Mouse (Mus musculus): ENCODE data around the gene Nipal3. TPM values are rescaled to one million over a fixed set of nuclear protein-coding genes. Genes with fewer than 3 reads are reported as not detected.

Gene Nipal3
- polyA plus RNA-seq, 1 experiment from 2014 or later: 7.2 TPM

GRCm38 (mm10) chr4:135493691-135494520 is 932 bp downstream of the Nipal3 start:
- peaks cover 16% of the 10 kb centered on the region for H3K4me1 ChIP-seq (replicated peaks; ENCODE audit: control insufficient read depth, insufficient read depth, low read length)
- H3K9ac ChIP-seq: peak overlapping the region; percentile 60
- peak; percentile 52 for DNase-seq (ENCODE audit: low spot score)
- 1% methylated on average over 33 of the region's 33 CpGs for WGBS
- H3K4me2 ChIP-seq (replicated peaks): peak overlapping the region; percentile 67
- peaks cover 5% of the 10 kb centered on the region; the same call in 1 of the 2 replicates for H3K27me3 ChIP-seq (ENCODE audit: control insufficient read depth, insufficient read depth, low read length)
- no peak for ATAC-seq (ENCODE audit: low FRiP score)
- peak overlapping the region; percentile 51 for H3K4me3 ChIP-seq (replicated peaks; ENCODE audit: low read length)
- peaks cover 17% of the 10 kb centered on the region; the same call in 1 of the 2 replicates for H3K36me3 ChIP-seq (replicated peaks; ENCODE audit: control insufficient read depth, insufficient read depth)
- peak overlapping the region; percentile 53 for H3K27ac ChIP-seq
- no peaks in the 10 kb centered on the region for H3K9me3 ChIP-seq (ENCODE audit: control insufficient read depth, low read length)

GRCm38 (mm10) chr4:135493271-135493670 is 1.6 kb downstream of the Nipal3 start:
- Histone ChIP-seq H3K4me1 (replicated peaks; ENCODE audit: control insufficient read depth, insufficient read depth, low read length) (peaks cover 16% of the 10 kb centered on the region), H3K27me3 (ENCODE audit: control insufficient read depth, insufficient read depth, low read length) (peaks cover 5% of the 10 kb centered on the region; the same call in 1 of the 2 replicates), H3K4me2 (replicated peaks) (peak overlapping the region; percentile 67), H3K9ac (peak overlapping the region; percentile 60; the same call in 1 of the 2 replicates), H3K36me3 (replicated peaks; ENCODE audit: control insufficient read depth, insufficient read depth) (peaks cover 23% of the 10 kb centered on the region; the same call in 1 of the 2 replicates), H3K4me3 (replicated peaks; ENCODE audit: low read length) (peak overlapping the region; percentile 51), H3K27ac (peak overlapping the region; percentile 53; the same call in 1 of the 2 replicates), H3K9me3 (ENCODE audit: control insufficient read depth, low read length) (no peaks in the 10 kb centered on the region)
- ATAC-seq (ENCODE audit: low FRiP score) (no peak), DNase-seq (ENCODE audit: low spot score) (no peak)
- 52% methylated on average over 4 of the region's 4 CpGs for WGBS

GRCm38 (mm10) chr4:135489256-135489655 is 5.6 kb downstream of the Nipal3 start:
- Histone ChIP-seq H3K27me3 (ENCODE audit: control insufficient read depth, insufficient read depth, low read length) (no peaks in the 10 kb centered on the region), H3K9me3 (ENCODE audit: control insufficient read depth, low read length) (no peaks in the 10 kb centered on the region), H3K9ac (no peak overlapping the region), H3K4me2 (replicated peaks) (no peak overlapping the region), H3K36me3 (replicated peaks; ENCODE audit: control insufficient read depth, insufficient read depth) (peaks cover 26% of the 10 kb centered on the region; the same call in 1 of the 2 replicates), H3K4me1 (replicated peaks; ENCODE audit: control insufficient read depth, insufficient read depth, low read length) (peaks cover 7% of the 10 kb centered on the region), H3K4me3 (replicated peaks; ENCODE audit: low read length) (no peak overlapping the region), H3K27ac (no peak overlapping the region)
- 86% methylated on average over 7 of the region's 7 CpGs for WGBS
- no peak for ATAC-seq (ENCODE audit: low FRiP score)
- DNase-seq (ENCODE audit: low spot score): no peak

GRCm38 (mm10) chr4:135486352-135486751 is 8.5 kb downstream of the Nipal3 start:
- DNase-seq (ENCODE audit: low spot score) (no peak), ATAC-seq (ENCODE audit: low FRiP score) (no peak)
- Histone ChIP-seq H3K4me3 (replicated peaks; ENCODE audit: low read length) (no peak overlapping the region), H3K27ac (no peak overlapping the region), H3K9ac (no peak overlapping the region), H3K27me3 (ENCODE audit: control insufficient read depth, insufficient read depth, low read length) (no peaks in the 10 kb centered on the region), H3K36me3 (replicated peaks; ENCODE audit: control insufficient read depth, insufficient read depth) (peaks cover 34% of the 10 kb centered on the region), H3K9me3 (ENCODE audit: control insufficient read depth, low read length) (no peaks in the 10 kb centered on the region), H3K4me2 (replicated peaks) (no peak overlapping the region), H3K4me1 (replicated peaks; ENCODE audit: control insufficient read depth, insufficient read depth, low read length) (no peaks in the 10 kb centered on the region)
- WGBS: 88% methylated on average over 11 of the region's 11 CpGs

GRCm38 (mm10) chr4:135485086-135485485 is 9.8 kb downstream of the Nipal3 start:
- Histone ChIP-seq H3K36me3 (replicated peaks; ENCODE audit: control insufficient read depth, insufficient read depth) (peaks cover 31% of the 10 kb centered on the region), H3K4me3 (replicated peaks; ENCODE audit: low read length) (no peak overlapping the region), H3K9me3 (ENCODE audit: control insufficient read depth, low read length) (no peaks in the 10 kb centered on the region), H3K27ac (no peak overlapping the region), H3K9ac (no peak overlapping the region), H3K27me3 (ENCODE audit: control insufficient read depth, insufficient read depth, low read length) (no peaks in the 10 kb centered on the region), H3K4me1 (replicated peaks; ENCODE audit: control insufficient read depth, insufficient read depth, low read length) (no peaks in the 10 kb centered on the region), H3K4me2 (replicated peaks) (no peak overlapping the region)
- ATAC-seq (ENCODE audit: low FRiP score) (no peak), DNase-seq (ENCODE audit: low spot score) (no peak)
- 59% methylated on average over 10 of the region's 10 CpGs for WGBS

GRCm38 (mm10) chr4:135480370-135480769 is 14.5 kb downstream of the Nipal3 start:
- no peaks in the 10 kb centered on the region for H3K9me3 ChIP-seq (ENCODE audit: control insufficient read depth, low read length)
- DNase-seq (ENCODE audit: low spot score): no peak
- no peak overlapping the region for H3K4me3 ChIP-seq (replicated peaks; ENCODE audit: low read length)
- no peak overlapping the region for H3K27ac ChIP-seq
- H3K4me1 ChIP-seq (replicated peaks; ENCODE audit: control insufficient read depth, insufficient read depth, low read length): no peaks in the 10 kb centered on the region
- H3K9ac ChIP-seq: no peak overlapping the region
- H3K27me3 ChIP-seq (ENCODE audit: control insufficient read depth, insufficient read depth, low read length): no peaks in the 10 kb centered on the region
- H3K4me2 ChIP-seq (replicated peaks): no peak overlapping the region
- WGBS: 83% methylated on average over 9 of the region's 9 CpGs
- H3K36me3 ChIP-seq (replicated peaks; ENCODE audit: control insufficient read depth, insufficient read depth): peaks cover 18% of the 10 kb centered on the region
- ATAC-seq (ENCODE audit: low FRiP score): no peak

GRCm38 (mm10) chr4:135477851-135478250 is 17.0 kb downstream of the Nipal3 start:
- no peaks in the 10 kb centered on the region for H3K9me3 ChIP-seq (ENCODE audit: control insufficient read depth, low read length)
- 89% methylated on average over 10 of the region's 10 CpGs for WGBS
- H3K9ac ChIP-seq: no peak overlapping the region
- ATAC-seq (ENCODE audit: low FRiP score) (no peak), DNase-seq (ENCODE audit: low spot score) (no peak)
- H3K27ac ChIP-seq: no peak overlapping the region
- peaks cover 34% of the 10 kb centered on the region for H3K36me3 ChIP-seq (replicated peaks; ENCODE audit: control insufficient read depth, insufficient read depth)
- H3K4me2 ChIP-seq (replicated peaks): no peak overlapping the region
- H3K27me3 ChIP-seq (ENCODE audit: control insufficient read depth, insufficient read depth, low read length): no peaks in the 10 kb centered on the region
- no peaks in the 10 kb centered on the region for H3K4me1 ChIP-seq (replicated peaks; ENCODE audit: control insufficient read depth, insufficient read depth, low read length)
- no peak overlapping the region for H3K4me3 ChIP-seq (replicated peaks; ENCODE audit: low read length)

GRCm38 (mm10) chr4:135463406-135463805 is 31.4 kb downstream of the Nipal3 start:
- H3K4me1 ChIP-seq (replicated peaks; ENCODE audit: control insufficient read depth, insufficient read depth, low read length): no peaks in the 10 kb centered on the region
- no peak overlapping the region for H3K27ac ChIP-seq
- H3K27me3 ChIP-seq (ENCODE audit: control insufficient read depth, insufficient read depth, low read length): no peaks in the 10 kb centered on the region
- H3K4me3 ChIP-seq (replicated peaks; ENCODE audit: low read length): no peak overlapping the region
- no peak for ATAC-seq (ENCODE audit: low FRiP score)
- H3K4me2 ChIP-seq (replicated peaks): no peak overlapping the region
- DNase-seq (ENCODE audit: low spot score): no peak
- no peaks in the 10 kb centered on the region for H3K9me3 ChIP-seq (ENCODE audit: control insufficient read depth, low read length)
- H3K9ac ChIP-seq: no peak overlapping the region
- peaks cover 37% of the 10 kb centered on the region; the same call in 1 of the 2 replicates for H3K36me3 ChIP-seq (replicated peaks; ENCODE audit: control insufficient read depth, insufficient read depth)
- 93% methylated on average over 11 of the region's 11 CpGs for WGBS

- DNase-seq (ENCODE audit: low spot score) (no peak), ATAC-seq (ENCODE audit: low FRiP score) (no peak)
- Histone ChIP-seq H3K27me3 (ENCODE audit: control insufficient read depth, insufficient read depth, low read length) (no peaks in the 10 kb centered on the region), H3K36me3 (replicated peaks; ENCODE audit: control insufficient read depth, insufficient read depth) (no peaks in the 10 kb centered on the region), H3K9ac (no peak overlapping the region), H3K4me1 (replicated peaks; ENCODE audit: control insufficient read depth, insufficient read depth, low read length) (no peaks in the 10 kb centered on the region), H3K9me3 (ENCODE audit: control insufficient read depth, low read length) (no peaks in the 10 kb centered on the region), H3K4me3 (replicated peaks; ENCODE audit: low read length) (no peak overlapping the region), H3K27ac (no peak overlapping the region), H3K4me2 (replicated peaks) (no peak overlapping the region)
- WGBS: 73% methylated on average over 12 of the region's 12 CpGs
Measured at GRCm38 (mm10) chr4:135453572-135453971, 41.3 kb downstream of the Nipal3 start.

All from hindbrain, embryonic 14.5 days (tissue).